Mouse (Mus musculus) testis, adult 2 months (tissue): ENCODE data around the gene Acsbg2. TPM values are rescaled to one million over a fixed set of nuclear protein-coding genes. Genes with fewer than 3 reads are reported as not detected.

Experiments used
- H3K27ac ChIP-seq: fragments of 200-500 bp; 2 replicates; pipeline ENCODE4 v1.5.1; 2012; ENCODE audit warnings: low read depth, low read length; ENCODE audit not compliant: control insufficient read depth, insufficient read depth
- H3K27me3 ChIP-seq: fragments of 200-500 bp; 2 replicates; pipeline ENCODE4 v1.6.1; 2012; ENCODE audit warnings: mild to moderate bottlenecking, low read length, moderate library complexity; ENCODE audit not compliant: control insufficient read depth, insufficient read depth
- H3K36me3 ChIP-seq: fragments of 200-500 bp; 2 replicates; pipeline ENCODE4 v1.6.1; 2012; ENCODE audit warnings: mild to moderate bottlenecking, low read length; ENCODE audit not compliant: control insufficient read depth, insufficient read depth
- H3K4me1 ChIP-seq: fragments of 200-500 bp; 2 replicates; pipeline ENCODE4 v1.6.1; 2012; ENCODE audit warnings: low read length; ENCODE audit not compliant: control insufficient read depth, insufficient read depth
- H3K4me3 ChIP-seq: fragments of 200-500 bp; 2 replicates; pipeline ENCODE4 v1.5.1; 2012; ENCODE audit warnings: low read depth, mild to moderate bottlenecking, low read length, moderate library complexity, mixed read lengths; ENCODE audit not compliant: control insufficient read depth
- CTCF ChIP-seq: fragments of 200-500 bp; IDR thresholded peaks from 2 replicates; pipeline ENCODE4 v1.5.1; 2012; ENCODE audit warnings: low read depth, mild to moderate bottlenecking, inconsistent platforms, low read length, moderate library complexity; ENCODE audit not compliant: control insufficient read depth, insufficient read depth, insufficient replicate concordance
- POLR2A ChIP-seq: fragments of 200-500 bp; IDR thresholded peaks from 2 replicates; pipeline ENCODE4 v1.6.1; 2012; ENCODE audit warnings: low read depth, mild to moderate bottlenecking, inconsistent platforms, low read length, moderate library complexity; ENCODE audit not compliant: control insufficient read depth
- polyA plus RNA-seq: library from polyadenylated mRNA; depleted of rRNA; stranded (reverse); fragments of >200 nt; gene quantifications from 2 replicates; pipeline ENCODE4 v1.2.3, GENCODE M21; 2012

The Acsbg2 gene
- polyA plus RNA-seq, 1 experiment = 166 TPM

- H3K36me3 ChIP-seq = no peaks in the 10 kb centered on the region
- no peaks in the 10 kb centered on the region for H3K27me3 ChIP-seq
- H3K27ac ChIP-seq = no peak overlapping the region
- H3K4me3 ChIP-seq = peak overlapping the region; percentile 47
- H3K4me1 ChIP-seq = peaks cover 23% of the 10 kb centered on the region
- no peak for TF ChIP-seq CTCF
- no peak for TF ChIP-seq POLR2A
Observed at GRCm38 (mm10) chr17:56884331-56884730, 10.1 kb upstream of the Acsbg2 start.

GRCm38 (mm10) chr17:56883612-56884011, 9.4 kb upstream of the Acsbg2 start:
- Histone ChIP-seq H3K36me3 (no peaks in the 10 kb centered on the region), H3K27ac (0 out of 2 replicates have a peak overlapping the region, but pooled peaks have one; percentile 15), H3K27me3 (no peaks in the 10 kb centered on the region), H3K4me1 (peaks cover 23% of the 10 kb centered on the region), H3K4me3 (peak overlapping the region; percentile 76)
- no peak for TF ChIP-seq POLR2A
- TF ChIP-seq CTCF = no peak

GRCm38 (mm10) chr17:56877426-56877825, 3.2 kb upstream of the Acsbg2 start:
- Histone ChIP-seq H3K4me3 (peak overlapping the region; percentile 85), H3K27ac (no peak overlapping the region)

GRCm38 (mm10) chr17:56876981-56877380, 2.7 kb upstream of the Acsbg2 start:
- no peak overlapping the region for H3K27ac ChIP-seq
- H3K27me3 ChIP-seq = no peaks in the 10 kb centered on the region
- H3K36me3 ChIP-seq = no peaks in the 10 kb centered on the region
- H3K4me1 ChIP-seq = peaks cover 8% of the 10 kb centered on the region
- peak overlapping the region; percentile 85 for H3K4me3 ChIP-seq
- TF ChIP-seq POLR2A (no peak), CTCF (no peak)

More at GRCm38 (mm10) chr17:56877426-56877825, 3.2 kb upstream of the Acsbg2 start:
- H3K27me3 ChIP-seq = no peaks in the 10 kb centered on the region
- H3K36me3 ChIP-seq = no peaks in the 10 kb centered on the region
- TF ChIP-seq POLR2A = no peak
- peaks cover 9% of the 10 kb centered on the region for H3K4me1 ChIP-seq

- peak overlapping the region; percentile 85 for H3K4me3 ChIP-seq
- H3K27ac ChIP-seq = no peak overlapping the region
- no peaks in the 10 kb centered on the region for H3K27me3 ChIP-seq
- peaks cover 5% of the 10 kb centered on the region for H3K4me1 ChIP-seq
- H3K36me3 ChIP-seq = no peaks in the 10 kb centered on the region
- TF ChIP-seq CTCF (no peak), POLR2A (no peak)
Observed at GRCm38 (mm10) chr17:56876465-56876864, 2.2 kb upstream of the Acsbg2 start.

GRCm38 (mm10) chr17:56874936-56875651, 847 bp upstream of the Acsbg2 start, which contains the start of gene 1700061G19Rik:
Gene 1700061G19Rik (plus strand): TSS chr17:56875477.
- H3K4me3 ChIP-seq = peak within 1 kb of the TSS; percentile 85
- H3K27me3 ChIP-seq = no peaks in the 10 kb centered on the region
- peaks cover 10% of the 10 kb centered on the region for H3K4me1 ChIP-seq
- H3K36me3 ChIP-seq = no peaks in the 10 kb centered on the region
- TF ChIP-seq POLR2A (peak; percentile 66; the same call in 1 of the 2 replicates), CTCF (no peak)
- H3K27ac ChIP-seq = peak within 1 kb of the TSS; percentile 10; the same call in 1 of the 2 replicates

- TF ChIP-seq CTCF = no peak
- TF ChIP-seq POLR2A = no peak
- no peaks in the 10 kb centered on the region for H3K36me3 ChIP-seq
Observed at GRCm38 (mm10) chr17:56872512-56872911, 1.7 kb downstream of the Acsbg2 start.

More at GRCm38 (mm10) chr17:56872512-56872911, 1.7 kb downstream of the Acsbg2 start:
- Histone ChIP-seq H3K4me1 (peaks cover 11% of the 10 kb centered on the region), H3K27ac (no peak overlapping the region), H3K4me3 (peak overlapping the region; percentile 80), H3K27me3 (no peaks in the 10 kb centered on the region)
